Mouse (Mus musculus) c-Kit-positive CD71-positive TER-119-negative erythroid progenitor cells, embryonic 14.5 days (primary cell): ENCODE results near the gene Hsd17b12.

ENCODE experiments used
- DNase-seq: peaks from one replicate; pipeline ENCODE4 v3.0.0-alpha.2; 2013; ENCODE audit warnings: low read depth

Gene Hsd17b12

GRCm38 (mm10) chr2:94002331-94002730, 155.4 kb downstream of the Hsd17b12 start:
- DNase-seq = peak; percentile 68

GRCm38 (mm10) chr2:94001918-94002317, 155.8 kb downstream of the Hsd17b12 start:
- DNase-seq = no peak

- no peak for DNase-seq
These were observed 156.4 kb downstream of the Hsd17b12 start for GRCm38 (mm10) chr2:94001411-94001810.

GRCm38 (mm10) chr2:93996254-93996653, 161.5 kb downstream of the Hsd17b12 start, which contains the start of gene Gm27027:
Gene Gm27027, minus strand, starts transcription at chr2:93996354.
- DNase-seq = no peak

GRCm38 (mm10) chr2:93992810-93993209, 165.0 kb downstream of the Hsd17b12 start:
- DNase-seq = no peak

DNA sequence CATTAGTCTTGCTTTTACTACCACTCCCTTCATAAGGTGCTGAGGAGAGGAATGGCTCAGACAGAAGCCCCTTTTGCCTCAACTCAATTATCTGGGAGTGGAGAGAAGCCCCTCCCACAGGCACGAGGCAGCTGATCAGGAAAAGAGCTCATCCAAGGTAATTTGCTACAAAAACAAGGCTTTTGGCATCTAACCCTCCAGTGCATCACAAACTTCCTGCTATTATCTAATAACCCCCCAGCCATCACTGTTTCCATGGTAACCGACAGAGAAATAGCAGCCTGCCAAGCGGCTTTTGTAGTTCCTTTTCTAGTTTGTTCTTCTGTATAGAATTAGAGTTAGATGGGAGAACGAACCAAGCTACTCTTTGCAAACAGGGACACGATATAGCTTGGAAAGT, 165.5 kb downstream of the Hsd17b12 start:
- no peak for DNase-seq

DNA sequence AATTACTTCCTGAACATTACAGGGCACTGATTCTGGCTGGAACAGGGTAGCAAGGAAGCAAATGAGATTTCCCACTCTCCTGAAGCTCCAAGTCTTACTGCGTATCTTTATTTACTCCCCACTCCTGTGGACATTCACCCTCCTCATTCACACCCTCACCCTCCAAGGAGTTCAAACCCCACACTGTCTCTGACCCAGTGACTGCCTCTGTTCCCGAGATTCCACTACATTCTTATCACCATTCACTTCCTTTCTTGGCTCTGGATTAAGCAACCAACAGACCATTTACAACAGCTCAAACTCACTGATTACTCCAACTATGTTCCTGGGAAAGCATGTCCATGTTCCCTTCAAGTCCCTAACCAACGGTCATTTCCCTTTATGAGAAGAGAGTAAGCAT, 166.4 kb downstream of the Hsd17b12 start:
- no peak for DNase-seq

- DNase-seq = no peak
These were observed 169.3 kb downstream of the Hsd17b12 start for GRCm38 (mm10) chr2:93988440-93988839.
